Mouse (Mus musculus): Measurements from ENCODE around the gene Rbm43. TPM values are rescaled to one million over a fixed set of nuclear protein-coding genes. Genes with fewer than 3 reads are reported as not detected.

Gene Rbm43
- 25.6 and 29.4 TPM in 2 replicates for polyA plus RNA-seq (2012; ENCODE audit: insufficient read depth, insufficient read length, missing spikeins)

DNA sequence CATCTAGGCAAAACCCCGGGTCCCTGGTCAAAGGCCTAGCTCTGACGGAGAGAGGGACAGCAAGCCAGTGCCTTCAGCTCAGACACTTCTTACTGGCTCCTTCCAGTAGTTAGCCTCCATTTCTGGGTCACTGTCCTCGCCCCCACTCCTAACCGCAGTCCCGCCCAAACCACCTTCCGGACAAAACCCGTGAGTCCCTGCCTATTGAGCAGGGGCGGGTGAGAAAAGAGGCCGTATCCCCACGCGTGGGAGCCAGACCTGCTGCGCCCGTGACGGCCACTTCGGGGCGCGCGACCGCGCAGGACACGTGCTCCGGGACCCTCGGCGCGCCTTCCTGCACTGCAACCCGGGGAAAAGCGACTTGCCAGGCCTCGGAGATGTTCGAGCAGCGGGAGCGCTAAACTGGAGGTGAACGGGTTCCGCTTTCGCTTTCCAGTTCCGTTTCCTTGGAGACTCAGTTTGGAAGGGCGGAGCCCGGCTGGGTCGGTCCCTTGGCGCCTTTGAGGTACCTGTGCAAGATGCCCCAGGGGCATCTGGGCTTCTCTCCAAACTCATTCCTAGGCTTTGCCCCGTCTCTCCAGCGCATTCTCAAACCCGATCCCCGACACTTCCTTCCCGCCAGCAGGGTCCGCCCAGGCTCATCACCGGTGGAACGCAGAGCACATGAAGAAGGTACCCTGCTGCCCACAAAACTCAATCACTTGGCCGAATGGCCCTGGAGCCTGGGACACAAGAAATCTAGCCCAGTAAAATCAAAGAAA lies at the start of gene Rbm43:
Rbm43 (minus strand) TSS at position 590 of the 761 bp plus-strand sequence.
- H3K4me3 ChIP-seq (ENCODE audit: insufficient read depth, low read length) = peak within 1 kb of the TSS; percentile 77
- TF ChIP-seq CTCF (IDR thresholded peaks at IDR 0.05; ENCODE audit: low read depth, low read length) (0 out of 2 replicates have a peak, but pooled peaks have one; percentile 8), POLR2A (IDR thresholded peaks at IDR 0.05; ENCODE audit: borderline replicate concordance, low read depth, low read length) (no peak)
- peak within 1 kb of the TSS; percentile 43 for H3K27ac ChIP-seq (ENCODE audit: insufficient read depth, low read depth, low read length)
- peaks cover 11% of the 10 kb centered on the region for H3K4me1 ChIP-seq (ENCODE audit: control insufficient read depth, insufficient read depth, low read length)

DNA sequence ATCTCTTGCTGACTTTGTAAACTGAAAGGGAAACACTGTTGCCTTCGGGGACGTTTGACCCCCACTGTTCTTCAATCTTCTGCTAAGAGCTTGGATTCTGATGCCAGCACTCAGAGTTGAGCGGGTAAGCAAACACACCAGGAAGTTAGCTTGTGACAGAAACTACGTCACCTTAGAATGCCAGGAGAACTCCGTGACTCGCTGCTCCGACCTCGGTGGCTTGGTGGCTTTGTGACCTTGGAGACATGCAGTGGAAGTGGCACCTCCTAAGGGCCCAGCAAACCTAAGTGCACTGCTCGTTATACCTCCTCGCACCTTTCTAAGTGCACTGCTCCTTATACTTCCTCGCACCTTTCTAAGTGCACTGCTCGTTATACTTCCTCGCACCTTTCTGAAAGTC lies 47.3 kb upstream of the Rbm43 start:
- H3K4me1 ChIP-seq (ENCODE audit: control insufficient read depth, insufficient read depth, low read length) = peaks cover 16% of the 10 kb centered on the region
- H3K27ac ChIP-seq (ENCODE audit: insufficient read depth, low read depth, low read length) = no peak overlapping the region
- TF ChIP-seq CTCF (IDR thresholded peaks at IDR 0.05; ENCODE audit: low read depth, low read length) (no peak), POLR2A (IDR thresholded peaks at IDR 0.05; ENCODE audit: borderline replicate concordance, low read depth, low read length) (no peak)
- no peak overlapping the region for H3K4me3 ChIP-seq (ENCODE audit: insufficient read depth, low read length)

DNA sequence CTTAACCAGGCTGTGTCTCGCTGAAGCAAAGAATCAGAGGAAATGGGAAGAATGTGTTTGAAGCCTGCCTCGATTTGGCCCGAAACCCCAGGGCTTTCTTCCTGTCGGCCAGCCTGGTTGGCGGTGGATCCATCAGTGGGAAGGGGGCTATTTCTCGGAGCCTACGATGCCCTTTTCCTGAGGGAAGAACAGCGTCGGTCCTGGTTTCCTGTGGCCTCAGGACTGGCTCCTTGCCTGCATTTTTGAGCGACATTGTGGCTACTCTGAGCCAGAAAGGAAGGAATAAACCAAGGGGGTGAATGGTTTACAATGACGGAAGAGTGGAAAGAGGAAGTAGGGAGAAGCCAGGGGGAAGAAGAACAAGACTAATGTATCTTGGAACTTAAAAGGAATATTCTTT lies 46.7 kb upstream of the Rbm43 start:
- H3K4me3 ChIP-seq (ENCODE audit: insufficient read depth, low read length) = peak overlapping the region; percentile 26
- TF ChIP-seq POLR2A (IDR thresholded peaks at IDR 0.05; ENCODE audit: borderline replicate concordance, low read depth, low read length) (no peak), CTCF (IDR thresholded peaks at IDR 0.05; ENCODE audit: low read depth, low read length) (no peak)
- H3K4me1 ChIP-seq (ENCODE audit: control insufficient read depth, insufficient read depth, low read length) = peaks cover 11% of the 10 kb centered on the region
- peak overlapping the region; percentile 14 for H3K27ac ChIP-seq (ENCODE audit: insufficient read depth, low read depth, low read length)

DNA sequence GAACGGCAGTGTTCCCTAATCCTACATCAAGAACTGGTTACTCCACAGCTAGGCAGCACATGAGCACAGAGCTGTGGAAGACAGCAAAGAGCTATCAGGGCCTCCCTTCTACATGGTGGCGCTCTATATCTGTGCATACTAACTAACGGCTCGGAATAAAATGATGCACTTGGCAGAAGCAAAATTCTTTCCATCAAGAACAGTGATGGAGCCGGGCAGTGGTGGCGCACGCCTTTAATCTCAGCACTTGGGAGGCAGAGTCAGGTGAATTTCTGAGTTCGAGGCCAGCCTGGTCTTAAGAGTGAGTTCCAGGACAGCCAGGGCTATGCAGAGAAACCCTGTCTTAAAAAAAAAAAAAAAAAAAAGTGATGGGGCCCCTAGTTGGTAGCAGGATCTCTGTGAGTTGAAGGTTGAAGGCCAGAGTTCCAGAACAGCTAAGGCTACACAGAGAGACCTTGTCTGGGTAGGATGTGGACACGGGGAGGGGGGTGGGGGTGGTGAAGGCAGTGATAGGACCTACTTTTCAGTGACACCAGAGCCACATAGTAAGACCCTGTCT lies 38.5 kb upstream of the Rbm43 start, which contains the start of gene Nmi:
Nmi (minus strand) TSS at position 85 of the 559 bp plus-strand sequence.
- peaks cover 5% of the 10 kb centered on the region for H3K4me1 ChIP-seq (ENCODE audit: control insufficient read depth, insufficient read depth, low read length)
- H3K4me3 ChIP-seq (ENCODE audit: insufficient read depth, low read length) = peak within 1 kb of the TSS; percentile 83
- H3K27ac ChIP-seq (ENCODE audit: insufficient read depth, low read depth, low read length) = peak within 1 kb of the TSS; percentile 59
- no peak for TF ChIP-seq POLR2A (IDR thresholded peaks at IDR 0.05; ENCODE audit: borderline replicate concordance, low read depth, low read length)
- no peak for TF ChIP-seq CTCF (IDR thresholded peaks at IDR 0.05; ENCODE audit: low read depth, low read length)

DNA sequence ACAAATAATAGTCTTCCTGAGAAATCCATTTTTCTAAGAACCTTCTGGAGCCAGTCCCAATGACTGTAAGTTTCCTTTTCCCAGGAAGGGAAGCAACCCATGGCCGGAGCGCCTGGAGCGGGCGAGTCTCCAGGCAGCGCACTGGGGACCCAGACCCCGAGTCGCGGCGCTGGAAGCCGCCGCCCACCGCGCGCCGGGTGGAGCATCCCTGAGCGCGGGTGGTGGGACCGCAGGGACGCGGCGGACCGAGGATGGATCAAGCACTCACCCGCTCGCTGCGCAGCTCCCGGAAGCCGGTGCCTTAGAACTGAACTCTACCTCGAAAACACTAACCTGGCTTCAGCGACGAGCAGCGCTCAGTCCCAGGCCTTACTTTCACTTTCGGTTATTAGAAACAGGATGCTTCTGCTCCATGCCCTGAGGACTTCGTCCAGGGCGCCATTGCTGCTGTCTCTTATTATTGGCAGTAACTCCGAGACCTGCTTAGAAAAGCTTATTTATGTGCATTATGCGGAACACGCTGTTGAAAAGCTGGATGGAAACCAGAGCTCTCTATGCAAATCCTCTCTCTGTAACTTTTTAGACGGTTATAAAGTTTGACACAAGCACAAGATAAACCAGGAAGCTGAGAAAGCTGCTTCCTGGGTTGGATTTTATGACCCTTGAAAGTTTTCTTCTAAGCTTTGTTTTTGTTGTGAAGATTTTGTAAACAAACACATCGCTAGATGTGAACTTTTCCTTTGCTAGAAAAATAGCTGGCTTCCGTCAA lies 37.9 kb upstream of the Rbm43 start:
- H3K27ac ChIP-seq (ENCODE audit: insufficient read depth, low read depth, low read length) = peak overlapping the region; percentile 59
- H3K4me3 ChIP-seq (ENCODE audit: insufficient read depth, low read length) = peak overlapping the region; percentile 83
- TF ChIP-seq CTCF (IDR thresholded peaks at IDR 0.05; ENCODE audit: low read depth, low read length) = no peak
- no peak for TF ChIP-seq POLR2A (IDR thresholded peaks at IDR 0.05; ENCODE audit: borderline replicate concordance, low read depth, low read length)
- H3K4me1 ChIP-seq (ENCODE audit: control insufficient read depth, insufficient read depth, low read length) = peaks cover 5% of the 10 kb centered on the region

DNA sequence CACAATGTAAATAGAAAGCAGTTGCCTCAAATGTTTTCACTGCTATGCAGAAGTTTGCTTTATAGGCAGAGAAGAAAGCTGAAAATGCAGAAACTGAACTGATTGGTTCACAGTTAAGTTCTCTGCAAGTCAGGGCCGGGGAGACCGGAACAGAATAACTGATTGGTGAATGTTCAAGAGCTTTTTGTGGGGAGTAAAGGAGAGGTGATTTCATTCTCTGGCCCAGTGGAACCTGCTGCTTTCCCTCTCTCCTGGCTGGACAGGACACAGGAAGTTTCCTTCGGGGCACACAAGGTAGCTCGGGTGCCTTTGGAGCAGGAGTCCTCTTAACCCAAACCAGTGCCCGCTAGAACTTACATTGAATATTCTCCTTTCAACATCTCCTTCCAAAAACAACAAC lies 37.2 kb upstream of the Rbm43 start:
- peak overlapping the region; percentile 59 for H3K27ac ChIP-seq (ENCODE audit: insufficient read depth, low read depth, low read length)
- peaks cover 7% of the 10 kb centered on the region for H3K4me1 ChIP-seq (ENCODE audit: control insufficient read depth, insufficient read depth, low read length)
- no peak for TF ChIP-seq POLR2A (IDR thresholded peaks at IDR 0.05; ENCODE audit: borderline replicate concordance, low read depth, low read length)
- TF ChIP-seq CTCF (IDR thresholded peaks at IDR 0.05; ENCODE audit: low read depth, low read length) = no peak
- peak overlapping the region; percentile 83 for H3K4me3 ChIP-seq (ENCODE audit: insufficient read depth, low read length)

DNA sequence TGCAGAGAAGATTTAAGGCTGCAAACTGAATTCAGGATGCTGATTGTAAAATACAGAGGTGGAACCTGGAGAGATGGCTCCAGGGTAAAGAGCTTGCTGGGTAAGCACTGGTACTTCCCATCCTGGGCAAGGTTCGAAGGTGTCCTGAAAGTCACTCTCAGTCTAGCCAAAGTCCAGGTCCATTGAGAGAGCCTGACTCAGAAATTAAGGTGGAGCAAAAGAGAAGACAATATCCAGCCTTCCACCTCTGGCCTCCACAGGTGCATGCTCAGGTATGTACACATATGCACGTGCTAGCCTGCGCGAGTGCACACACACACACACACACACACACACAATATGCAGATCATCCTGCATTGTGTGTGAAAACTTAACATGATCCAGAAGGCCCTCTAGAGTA lies 35.9 kb upstream of the Rbm43 start:
- Histone ChIP-seq H3K27ac (ENCODE audit: insufficient read depth, low read depth, low read length) (no peak overlapping the region), H3K4me1 (ENCODE audit: control insufficient read depth, insufficient read depth, low read length) (peaks cover 7% of the 10 kb centered on the region), H3K4me3 (ENCODE audit: insufficient read depth, low read length) (no peak overlapping the region)
- TF ChIP-seq POLR2A (IDR thresholded peaks at IDR 0.05; ENCODE audit: borderline replicate concordance, low read depth, low read length) (no peak), CTCF (IDR thresholded peaks at IDR 0.05; ENCODE audit: low read depth, low read length) (no peak)

DNA sequence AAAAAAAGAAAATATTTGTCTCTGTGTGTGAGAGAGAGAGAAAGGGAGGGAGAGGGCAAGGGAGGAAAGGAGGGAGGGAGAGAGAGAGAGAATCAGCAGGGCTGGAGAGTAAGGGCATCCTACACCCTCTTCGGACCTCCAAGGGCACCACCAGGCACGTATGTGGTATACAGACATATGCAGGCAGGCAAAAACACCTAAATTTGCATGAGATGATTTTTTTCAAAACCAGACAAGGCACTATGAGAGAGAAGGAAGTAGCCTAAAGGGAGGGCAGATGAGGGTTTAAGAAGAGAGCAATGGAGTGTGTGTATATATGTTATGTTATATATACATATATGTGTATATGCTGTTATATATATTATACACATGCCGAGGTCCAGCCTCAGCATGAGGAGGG lies 32.3 kb upstream of the Rbm43 start:
- Histone ChIP-seq H3K4me1 (ENCODE audit: control insufficient read depth, insufficient read depth, low read length) (0 out of 2 replicates have a peak, but pooled peaks cover 2% of the 10 kb centered on the region), H3K27ac (ENCODE audit: insufficient read depth, low read depth, low read length) (no peak overlapping the region), H3K4me3 (ENCODE audit: insufficient read depth, low read length) (no peak overlapping the region)
- TF ChIP-seq CTCF (IDR thresholded peaks at IDR 0.05; ENCODE audit: low read depth, low read length) (no peak), POLR2A (IDR thresholded peaks at IDR 0.05; ENCODE audit: borderline replicate concordance, low read depth, low read length) (no peak)

DNA sequence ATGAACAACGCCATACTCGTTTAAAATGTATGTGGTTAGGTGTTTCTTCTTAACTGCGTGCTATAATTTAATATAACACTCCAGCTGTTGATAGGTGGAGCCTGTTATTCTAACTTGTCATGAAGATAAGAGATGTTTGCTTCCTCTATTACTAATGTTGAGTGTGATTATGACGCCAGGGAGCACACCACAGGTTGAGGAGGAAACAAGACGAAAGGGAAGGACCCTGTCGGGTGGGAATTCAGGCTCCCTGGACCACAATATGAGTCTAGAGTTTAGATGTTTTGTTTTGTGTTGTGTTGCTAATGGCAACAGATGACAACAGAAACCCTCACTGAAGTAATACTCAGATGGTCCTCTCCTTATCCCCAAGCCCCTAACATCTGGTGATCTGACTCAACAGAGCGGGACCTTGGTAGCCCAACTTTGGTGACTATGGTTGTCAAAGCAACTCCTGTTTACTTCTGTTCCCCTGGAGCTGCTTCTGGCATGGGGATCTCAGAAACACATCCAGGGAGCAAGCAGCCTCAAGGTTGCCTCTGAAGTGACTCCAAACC lies 18.8 kb upstream of the Rbm43 start:
- Histone ChIP-seq H3K4me1 (ENCODE audit: control insufficient read depth, insufficient read depth, low read length) (no peaks in the 10 kb centered on the region), H3K4me3 (ENCODE audit: insufficient read depth, low read length) (no peak overlapping the region)
- TF ChIP-seq CTCF (IDR thresholded peaks at IDR 0.05; ENCODE audit: low read depth, low read length) = no peak
- TF ChIP-seq POLR2A (IDR thresholded peaks at IDR 0.05; ENCODE audit: borderline replicate concordance, low read depth, low read length) = no peak

More for the DNA sequence above, 18.8 kb upstream of the Rbm43 start:
- no peak overlapping the region for H3K27ac ChIP-seq (ENCODE audit: insufficient read depth, low read depth, low read length)

All from bone marrow macrophage, adult 2 months (primary cell).